Mouse (Mus musculus) cerebellum, adult 2 months (tissue): ENCODE measurements at regions not wholly inside any gene's neighbourhood (a gene's known extent, or its start where the extent isn't known, plus 50 kb on each side); places are given as distances from the start of the nearest gene placed in this dataset.
"Not testable (repeated sequence)": the region's sequence is repeated elsewhere in the genome, so short reads cannot be mapped to it uniquely, and the experiment has no call there.

Experiments used
- DNase-seq, 2 experiments: peaks; one replicate each; pipeline ENCODE4 v3.0.0; 2021
- H3K27ac ChIP-seq: fragments of 200-500 bp; 2 replicates; pipeline ENCODE4 v1.5.1; 2012; ENCODE audit warnings: low read length, control low read depth, inconsistent platforms; ENCODE audit not compliant: insufficient read depth
- H3K27me3 ChIP-seq: fragments of 200-500 bp; 2 replicates; pipeline ENCODE4 v1.6.1; 2012; ENCODE audit warnings: inconsistent platforms, mild to moderate bottlenecking, low read length, moderate library complexity; ENCODE audit not compliant: control insufficient read depth, insufficient read depth
- H3K4me1 ChIP-seq: fragments of 200-500 bp; 2 replicates; pipeline ENCODE4 v1.6.1; 2011; ENCODE audit warnings: low read length; ENCODE audit not compliant: control insufficient read depth, insufficient read depth
- H3K4me3 ChIP-seq: fragments of 200-500 bp; replicated peaks from 2 replicates; pipeline ENCODE3; 2011; ENCODE audit warnings: mild to moderate bottlenecking, low read depth, low read length, control low read depth; ENCODE audit not compliant: insufficient read depth
- CTCF ChIP-seq: fragments of 200-500 bp; IDR thresholded peaks from 2 replicates; pipeline ENCODE4 v1.5.1; 2011; ENCODE audit warnings: low read depth, mild to moderate bottlenecking, control low read depth, low read length, moderate library complexity, borderline replicate concordance; ENCODE audit not compliant: insufficient read depth
- POLR2A ChIP-seq: fragments of 200-500 bp; IDR thresholded peaks from 2 replicates; pipeline ENCODE4 v1.6.1; 2011; ENCODE audit warnings: low read length, control low read depth, borderline replicate concordance; ENCODE audit not compliant: insufficient read depth
- WGBS: fragments of 180-500 bp; shearing (Covaris S2); methylation state at CpG from one replicate; pipeline ENCODE4 v1.1.7; 2018; 5-methylcytosine and 5-hydroxymethylcytosine counted together

DNA sequence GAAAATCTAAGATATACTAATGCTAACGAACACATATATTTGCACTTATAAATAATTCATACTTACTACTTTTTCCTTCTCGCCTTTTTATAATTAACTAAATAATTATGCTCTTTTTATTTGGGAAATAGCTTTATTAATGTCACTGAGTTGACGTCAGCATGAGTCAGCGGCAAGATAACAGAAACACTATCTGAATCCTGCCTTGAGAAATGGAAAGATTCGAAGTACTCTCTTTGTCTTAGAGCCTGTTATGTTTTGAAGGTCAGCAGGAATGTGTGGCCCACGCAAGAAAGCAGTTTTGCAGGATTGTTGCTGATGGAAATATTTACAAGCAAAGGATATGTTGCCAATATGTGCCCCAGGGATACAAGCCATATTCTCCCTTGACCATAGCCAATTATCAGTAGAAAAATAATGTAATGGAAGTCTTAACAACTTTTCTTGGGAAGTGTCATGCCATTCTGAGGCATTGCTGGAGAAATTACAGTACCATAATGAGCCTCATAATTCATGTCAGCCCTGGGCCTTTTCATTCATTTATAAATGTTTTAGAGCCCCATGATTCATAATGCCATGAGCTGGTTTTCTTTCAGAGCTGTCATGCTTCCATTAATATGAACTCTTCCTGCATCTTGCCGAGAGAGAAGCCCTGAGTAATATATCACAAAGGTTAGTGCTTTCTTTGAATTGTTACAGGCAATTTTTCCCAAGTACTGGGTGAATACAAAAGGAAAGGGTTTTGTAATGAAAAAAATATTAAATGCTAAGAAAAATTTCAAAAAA lies 206.9 kb upstream of the Ptprz1 start:
- H3K27ac ChIP-seq, result no peak overlapping the region
- DNase-seq, result no peak
- H3K27me3 ChIP-seq, result no peaks in the 10 kb centered on the region
- H3K4me3 ChIP-seq, result no peak overlapping the region
- 88% methylated on average over 7 of the region's 7 CpGs for WGBS
- H3K4me1 ChIP-seq, result no peaks in the 10 kb centered on the region
- TF ChIP-seq CTCF (no peak), POLR2A (no peak)

GRCm38 (mm10) chr6:22657401-22657800 lies 217.9 kb upstream of the Ptprz1 start:
- not testable (repeated sequence) for DNase-seq, H3K4me3 ChIP-seq, H3K27me3 ChIP-seq, H3K4me1 ChIP-seq, H3K27ac ChIP-seq
- WGBS, result 94% methylated on average over 15 of the region's 15 CpGs

DNA sequence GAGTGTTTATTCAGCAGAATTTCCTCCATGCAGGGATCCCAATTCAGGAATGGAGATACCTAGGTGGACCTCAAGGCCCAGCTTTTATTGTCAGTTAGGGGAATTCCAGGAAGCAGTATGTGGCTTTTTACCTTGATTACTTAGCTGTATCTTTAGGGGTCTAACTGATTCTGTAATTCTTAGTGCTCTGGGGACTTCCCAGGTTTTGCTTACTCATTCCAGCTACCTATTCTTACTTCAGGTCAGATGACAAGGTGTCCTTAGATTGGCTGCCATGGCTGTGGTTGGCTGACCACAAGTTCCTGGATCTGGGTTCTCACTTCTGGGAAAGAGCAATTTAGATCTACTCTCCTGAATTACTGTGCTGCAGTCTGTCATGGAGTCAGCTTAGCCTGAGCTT lies 235.2 kb upstream of the Ptprz1 start:
- no peak for DNase-seq
- Histone ChIP-seq H3K4me3 (no peak overlapping the region), H3K27me3 (no peaks in the 10 kb centered on the region), H3K4me1 (no peaks in the 10 kb centered on the region), H3K27ac (no peak overlapping the region)
- no peak for TF ChIP-seq POLR2A
- no peak for TF ChIP-seq CTCF

DNA sequence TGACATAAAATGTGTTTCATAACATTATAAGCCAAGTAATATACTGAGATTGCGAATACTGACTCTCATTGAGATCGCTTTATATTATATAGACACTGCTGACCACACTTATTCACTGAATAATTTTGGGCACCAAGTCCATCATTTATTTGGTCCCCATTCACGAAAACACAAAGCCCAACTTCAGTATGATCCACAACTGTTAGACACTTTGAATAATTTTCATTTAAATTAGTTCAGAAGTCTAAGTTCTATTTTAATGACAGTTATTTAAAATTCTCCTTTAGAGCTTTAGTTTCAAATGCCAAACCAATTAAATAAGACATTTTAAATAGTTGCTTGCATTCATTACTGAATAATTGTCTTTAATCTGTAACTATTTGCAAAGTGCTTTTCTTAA lies 240.2 kb upstream of the Ptprz1 start:
- no peak for DNase-seq
- TF ChIP-seq POLR2A (no peak), CTCF (no peak)
- Histone ChIP-seq H3K4me3 (no peak overlapping the region), H3K27ac (no peak overlapping the region), H3K4me1 (no peaks in the 10 kb centered on the region), H3K27me3 (no peaks in the 10 kb centered on the region)
- WGBS, result 96% methylated on average over 3 of the region's 3 CpGs

- 90% methylated on average over 5 of the region's 5 CpGs for WGBS
These were observed 240.6 kb upstream of the Ptprz1 start for GRCm38 (mm10) chr6:22634740-22635139.

DNA sequence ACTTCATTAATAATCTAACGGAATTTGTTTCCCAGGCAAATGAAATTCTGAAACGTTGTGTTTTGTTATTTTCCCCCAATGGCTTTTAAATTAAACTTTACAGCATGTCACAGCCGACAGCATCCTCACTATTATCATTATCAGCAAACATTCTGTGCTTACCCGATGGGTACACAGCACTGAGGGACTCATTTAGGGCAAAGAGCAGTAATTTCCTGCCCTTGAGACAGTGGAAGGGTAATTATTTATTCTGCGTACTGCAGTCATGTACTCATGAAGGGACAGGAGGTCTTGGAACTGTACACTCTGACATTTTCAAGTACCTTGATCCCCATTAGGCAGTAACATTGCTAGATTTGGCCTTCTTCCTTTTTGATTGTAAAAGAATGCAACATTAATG lies 235.5 kb upstream of the Fam3c start:
- WGBS, result 82% methylated on average over 5 of the region's 5 CpGs

More at GRCm38 (mm10) chr6:22634740-22635139, 240.6 kb upstream of the Ptprz1 start:
- H3K4me1 ChIP-seq, result no peaks in the 10 kb centered on the region
- TF ChIP-seq CTCF (no peak), POLR2A (no peak)
- DNase-seq, result no peak
- H3K4me3 ChIP-seq, result no peak overlapping the region
- H3K27me3 ChIP-seq, result no peaks in the 10 kb centered on the region
- no peak overlapping the region for H3K27ac ChIP-seq

GRCm38 (mm10) chr6:22584851-22585250 lies 228.8 kb upstream of the Fam3c start:
- DNase-seq, result no peak
- Histone ChIP-seq H3K27ac (no peak overlapping the region), H3K4me3 (no peak overlapping the region), H3K4me1 (no peaks in the 10 kb centered on the region), H3K27me3 (no peaks in the 10 kb centered on the region)
- TF ChIP-seq POLR2A (no peak), CTCF (no peak)
- WGBS, result 68% methylated on average over 4 of the region's 4 CpGs

More for the DNA sequence above, 235.5 kb upstream of the Fam3c start:
- Histone ChIP-seq H3K4me1 (no peaks in the 10 kb centered on the region), H3K27ac (no peak overlapping the region), H3K4me3 (no peak overlapping the region), H3K27me3 (no peaks in the 10 kb centered on the region)
- TF ChIP-seq CTCF (no peak), POLR2A (no peak)
- DNase-seq, result no peak

GRCm38 (mm10) chr6:22572925-22573324 lies 216.9 kb upstream of the Fam3c start:
- 18% methylated on average over 1 of the region's 1 CpGs for WGBS
- no peaks in the 10 kb centered on the region for H3K27me3 ChIP-seq
- no peaks in the 10 kb centered on the region for H3K4me1 ChIP-seq
- no peak for DNase-seq
- no peak overlapping the region for H3K27ac ChIP-seq
- H3K4me3 ChIP-seq, result no peak overlapping the region
- TF ChIP-seq POLR2A, result no peak
- TF ChIP-seq CTCF, result no peak
